Mouse (Mus musculus): Measurements from ENCODE around the gene Kif1a.

- no peak for TF ChIP-seq CTCF (IDR thresholded peaks at IDR 0.05)
- no peak for TF ChIP-seq EP300 (IDR thresholded peaks at IDR 0.05)
Observed at GRCm38 (mm10) chr1:93065654-93066053, 36.1 kb downstream of the Kif1a start.

Data from lung, postnatal 0 days (tissue).